Mouse (Mus musculus) left cerebral cortex, adult 18-20 months (tissue): ENCODE data around the gene Nell2. TPM values are rescaled to one million over a fixed set of nuclear protein-coding genes. Genes with fewer than 3 reads are reported as not detected.
"Not testable (repeated sequence)": the region's sequence is repeated elsewhere in the genome, so short reads cannot be mapped to it uniquely, and the experiment has no call there.

ENCODE experiments used
- DNase-seq, 2 experiments: peaks; one replicate each; pipeline ENCODE4 v3.0.0; 2021 to 2022; ENCODE audit warnings: low spot score in 2 of 2, mixed read lengths in 1 of 2
- total RNA-seq, 2 experiments: library from RNA; stranded (reverse); gene quantifications; 2 replicates each; pipeline ENCODE4 v1.2.3; 2021

Nell2 gene
- total RNA-seq, 2 experiments from 2014 or later, result 483 to 499 TPM

DNA sequence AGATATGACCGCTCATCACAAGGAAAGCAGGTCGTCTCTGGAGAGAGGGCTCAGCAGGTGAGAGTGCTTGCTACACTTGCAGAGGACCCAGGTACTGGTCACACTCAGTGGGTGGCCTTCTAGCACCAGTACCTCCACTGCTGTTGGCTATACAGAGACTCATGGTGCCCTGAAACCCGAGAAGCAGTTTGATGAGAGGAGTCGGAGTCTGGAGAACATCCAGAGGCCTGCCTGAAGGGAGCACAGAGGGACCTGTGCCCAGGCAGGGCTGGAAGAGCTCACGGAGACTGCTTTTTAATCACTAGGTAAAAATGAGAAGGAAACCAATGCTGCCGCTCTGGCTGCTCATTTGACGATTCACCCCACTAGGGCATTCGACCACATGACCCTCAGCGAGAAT lies 271.2 kb downstream of the Nell2 start:
- DNase-seq, result no peak

DNA sequence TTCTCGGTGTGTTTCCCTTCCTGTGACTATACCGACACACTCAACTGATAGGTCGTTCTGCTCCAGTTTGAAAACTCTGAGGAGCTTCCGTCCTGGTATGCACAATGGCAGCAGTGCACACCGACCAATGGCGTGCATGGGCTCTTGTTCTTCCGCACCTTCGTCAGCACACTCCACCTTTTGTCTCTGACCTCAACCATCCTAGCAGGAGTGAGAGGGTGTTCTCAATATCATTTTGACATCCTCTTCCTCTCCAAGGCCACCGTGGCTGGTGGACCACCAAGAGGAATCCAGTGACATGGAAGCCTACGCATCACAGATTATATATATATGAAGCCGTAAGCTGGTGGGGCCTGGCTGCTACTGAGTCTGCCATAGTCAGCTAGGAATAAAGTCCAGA lies 282.8 kb downstream of the Nell2 start:
- no peak for DNase-seq

- no peak for DNase-seq
These were observed 284.5 kb downstream of the Nell2 start for GRCm38 (mm10) chr15:95243876-95244275.

DNA sequence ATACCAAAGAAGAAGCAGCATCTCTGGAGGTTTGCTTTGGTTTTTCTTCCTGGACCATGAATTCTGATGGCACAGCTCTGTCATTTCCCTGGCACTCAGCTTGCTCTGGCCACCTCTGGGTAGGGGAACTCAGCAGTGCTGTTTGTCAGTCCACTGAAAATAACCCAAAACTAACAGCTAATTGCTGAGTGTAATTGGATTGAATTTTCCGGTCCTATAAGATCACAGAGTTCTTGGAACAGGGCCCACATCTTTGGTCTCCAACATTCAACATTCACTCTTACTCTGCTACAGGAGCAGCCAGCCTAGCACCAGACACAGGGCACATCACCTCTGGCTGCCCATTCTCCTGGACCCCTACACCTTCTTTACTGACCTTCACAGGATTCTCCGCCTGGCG lies 287.2 kb downstream of the Nell2 start:
- no peak for DNase-seq

GRCm38 (mm10) chr15:95237021-95237420 lies 291.3 kb downstream of the Nell2 start:
- DNase-seq, result not testable (repeated sequence)

DNA sequence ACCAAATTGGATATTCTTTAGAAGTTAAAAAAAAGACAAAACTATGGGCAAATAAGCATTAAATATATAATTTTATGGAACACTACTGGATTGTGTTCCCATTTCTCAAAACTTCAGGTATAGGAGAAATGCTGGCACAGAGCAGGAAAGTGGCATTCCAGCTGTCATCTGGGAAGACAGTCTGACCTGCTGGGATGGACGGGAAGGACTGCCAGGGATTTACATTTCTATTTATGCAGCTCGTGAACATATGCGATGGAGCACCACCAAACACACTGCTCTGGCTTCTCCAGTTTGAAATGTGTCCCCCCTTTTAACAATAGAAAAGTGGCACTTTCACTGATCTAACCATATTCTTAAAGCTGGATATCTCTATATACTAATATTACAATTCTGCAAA lies 291.9 kb downstream of the Nell2 start:
- DNase-seq, result no peak

GRCm38 (mm10) chr15:95231171-95231570 lies 297.2 kb downstream of the Nell2 start:
- DNase-seq, result no peak

DNA sequence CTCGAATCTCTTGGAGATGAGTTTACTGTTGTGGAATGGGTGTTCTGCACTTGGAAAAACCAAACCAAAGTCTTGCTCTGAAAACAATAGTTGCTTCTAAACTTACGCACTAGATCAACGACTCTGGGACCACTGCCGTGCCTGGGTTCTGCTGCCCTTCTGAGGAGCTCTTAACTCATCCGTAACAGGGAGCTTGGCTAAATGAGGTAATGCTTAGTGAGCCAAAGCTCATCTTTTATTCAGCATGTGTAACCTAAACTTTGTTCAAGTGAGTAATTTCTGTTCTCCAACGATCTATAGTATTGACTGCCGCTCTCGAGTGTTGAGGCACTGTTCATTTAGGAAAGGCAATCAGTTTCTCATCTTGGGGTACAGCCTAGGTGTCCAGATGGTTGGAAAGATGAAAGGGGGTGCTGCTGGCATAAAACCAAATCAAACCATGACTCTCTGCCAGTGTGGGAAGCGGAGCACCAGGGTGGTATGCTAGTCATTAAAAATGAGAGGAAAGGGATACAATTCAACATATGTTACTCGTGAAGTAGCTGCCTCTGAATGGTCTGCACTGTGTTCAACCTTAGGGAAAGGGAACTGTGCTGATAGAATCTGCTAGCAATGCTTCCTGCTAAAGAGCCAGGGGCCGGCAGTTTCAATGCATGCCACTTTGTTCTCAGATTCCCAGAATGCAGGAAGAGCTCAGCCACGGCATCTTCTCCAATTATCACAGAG lies 311.6 kb downstream of the Nell2 start:
- no peak for DNase-seq

GRCm38 (mm10) chr15:95210551-95210950 lies 317.8 kb downstream of the Nell2 start:
- DNase-seq, result no peak

DNA sequence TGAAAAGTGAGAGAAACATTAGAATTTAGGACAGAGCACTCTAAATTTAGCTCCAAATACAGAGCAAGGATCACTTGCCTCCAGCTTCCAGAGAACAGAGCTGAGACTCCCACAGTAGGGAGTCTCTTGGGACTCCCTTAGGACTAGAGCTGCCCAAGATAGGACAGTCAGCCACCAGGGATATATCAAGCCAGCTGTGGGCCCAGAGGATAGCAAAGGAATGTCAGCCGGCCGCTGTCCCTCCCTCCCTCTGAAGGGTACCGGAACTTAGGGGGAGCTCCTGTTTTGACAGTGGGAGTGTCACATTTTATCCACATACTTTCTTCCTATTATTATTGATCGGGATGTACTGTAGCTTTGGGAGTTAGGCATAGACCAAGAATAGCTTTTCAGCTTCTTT lies 319.2 kb downstream of the Nell2 start:
- DNase-seq, result no peak

DNA sequence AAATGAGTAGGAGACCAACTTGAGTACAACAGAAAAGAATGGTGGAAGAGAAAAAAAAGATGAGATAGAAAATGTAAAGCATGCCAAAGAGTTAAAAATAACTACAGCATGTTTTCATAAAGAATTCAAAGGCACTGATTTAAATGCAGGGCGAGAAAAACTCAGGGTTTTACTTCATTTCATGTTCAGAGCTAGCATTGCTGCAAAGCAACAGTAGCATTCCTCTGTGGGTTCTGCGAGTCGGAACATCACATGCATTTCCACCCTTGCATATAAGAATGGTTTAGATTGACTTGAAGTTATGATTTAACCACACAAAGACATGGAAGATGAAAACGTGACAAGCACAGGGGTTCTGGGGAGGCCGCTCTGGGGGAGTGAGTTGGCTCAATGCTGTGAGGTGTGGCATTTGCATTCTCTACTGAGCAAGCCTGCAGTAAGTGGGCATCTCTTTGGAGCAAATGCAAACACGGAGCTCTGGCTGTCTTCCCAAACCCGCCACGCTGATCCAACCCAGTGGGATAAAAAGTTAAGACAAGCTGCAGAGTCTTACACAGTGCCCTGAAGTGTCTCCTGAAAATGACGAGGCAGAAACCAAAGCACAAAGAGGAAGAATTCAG lies 334.6 kb downstream of the Nell2 start:
- peak; percentile 56 to 72 for DNase-seq

GRCm38 (mm10) chr15:95192951-95193350 lies 335.4 kb downstream of the Nell2 start:
- no peak for DNase-seq

DNA sequence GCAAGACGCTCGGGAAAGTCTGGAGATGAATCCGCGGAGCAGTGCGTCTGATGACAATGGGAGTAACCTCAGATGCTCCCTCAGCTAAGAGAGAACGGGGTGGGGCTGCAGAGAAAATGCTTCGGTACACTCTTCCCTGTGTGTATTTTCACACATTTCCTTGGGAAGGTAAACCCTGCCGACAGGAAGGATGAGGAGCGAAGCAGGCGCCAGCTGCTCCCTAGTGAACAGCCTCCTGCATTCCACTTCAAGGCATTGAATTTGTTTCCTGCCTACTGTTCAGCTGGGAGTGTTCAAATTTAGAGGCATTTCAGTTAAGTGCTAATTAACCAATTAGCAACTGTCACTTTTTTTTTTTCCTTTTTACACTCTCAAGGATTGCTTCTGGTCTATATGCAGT lies 342.1 kb downstream of the Nell2 start:
- DNase-seq, result peak; percentile 16 to 28

- DNase-seq, result peak in 1 of 2 experiments; percentile 19
These were observed 342.9 kb downstream of the Nell2 start for GRCm38 (mm10) chr15:95185419-95185818.

- no peak for DNase-seq
These were observed 344.9 kb downstream of the Nell2 start for GRCm38 (mm10) chr15:95183450-95183849.

DNA sequence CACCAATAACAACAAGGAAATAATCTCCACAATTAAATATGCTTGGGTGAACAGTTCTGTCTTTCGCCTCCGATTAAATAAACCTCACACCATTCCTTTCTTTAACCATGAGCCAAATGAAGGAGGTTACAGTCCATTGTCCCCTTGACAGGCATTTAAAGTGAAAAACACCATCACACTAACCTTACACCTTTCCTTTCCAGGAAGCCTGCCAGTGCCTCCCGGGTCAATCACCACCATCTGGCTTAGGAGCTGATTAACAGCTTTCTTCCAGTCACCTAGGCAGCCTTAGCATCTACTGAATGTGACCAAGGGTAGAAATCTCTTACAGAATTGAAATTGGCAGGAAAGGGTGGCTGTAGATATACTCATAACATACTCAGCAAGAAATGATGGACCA lies 371.5 kb downstream of the Nell2 start:
- no peak for DNase-seq

GRCm38 (mm10) chr15:95145118-95145517 lies 383.2 kb downstream of the Nell2 start:
- DNase-seq, result no peak

DNA sequence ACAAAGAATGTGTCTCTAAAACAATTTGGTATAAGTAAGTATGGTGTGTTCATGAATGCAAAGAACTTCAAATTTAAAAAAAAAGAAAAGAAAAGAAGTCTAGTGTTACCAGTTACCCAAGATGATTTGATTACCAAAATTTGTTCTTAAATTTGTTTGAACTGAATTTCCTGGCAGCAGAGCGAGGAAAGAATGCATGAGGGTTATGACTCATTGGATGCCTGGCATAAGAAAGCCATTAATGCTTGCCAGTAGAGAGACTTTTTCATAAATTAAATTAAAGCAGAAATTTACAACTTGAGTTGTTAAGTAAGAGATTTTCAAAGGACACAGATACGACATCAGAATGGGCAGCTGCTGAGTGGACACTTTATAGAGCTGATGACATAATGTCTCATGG lies 384.2 kb downstream of the Nell2 start:
- no peak for DNase-seq

DNA sequence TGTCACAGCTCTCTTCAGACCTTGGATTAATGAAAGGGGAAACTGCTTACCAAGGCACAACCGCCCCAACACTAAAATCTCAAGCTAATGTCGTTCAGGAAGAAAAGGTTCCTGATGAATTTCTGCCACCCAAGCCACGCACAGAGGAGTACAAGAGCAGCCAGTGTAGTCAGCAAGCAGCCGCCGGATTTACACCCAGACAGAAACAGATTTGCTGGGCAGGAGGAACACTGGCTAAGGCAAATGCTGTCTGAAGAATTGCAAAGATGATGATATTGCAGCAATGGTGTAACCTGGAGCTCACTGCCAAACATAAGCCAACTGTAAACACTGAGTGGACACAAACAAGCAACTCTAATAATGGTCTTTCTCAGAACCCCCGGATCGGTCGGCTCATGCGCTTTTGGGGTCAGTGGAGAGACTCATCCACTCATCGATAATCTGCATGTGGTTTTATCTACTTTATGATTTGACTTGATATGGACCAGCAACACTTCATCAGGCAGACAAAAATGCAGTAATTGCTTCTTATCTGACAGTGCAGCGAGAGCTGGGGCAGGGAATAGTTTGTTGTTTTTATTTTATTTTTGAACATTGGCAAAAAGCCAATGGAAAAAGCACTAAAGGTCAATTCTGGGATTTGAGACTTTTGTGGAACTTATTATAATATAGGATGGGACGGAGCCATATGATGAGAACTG lies 389.5 kb downstream of the Nell2 start:
- DNase-seq, result no peak

DNA sequence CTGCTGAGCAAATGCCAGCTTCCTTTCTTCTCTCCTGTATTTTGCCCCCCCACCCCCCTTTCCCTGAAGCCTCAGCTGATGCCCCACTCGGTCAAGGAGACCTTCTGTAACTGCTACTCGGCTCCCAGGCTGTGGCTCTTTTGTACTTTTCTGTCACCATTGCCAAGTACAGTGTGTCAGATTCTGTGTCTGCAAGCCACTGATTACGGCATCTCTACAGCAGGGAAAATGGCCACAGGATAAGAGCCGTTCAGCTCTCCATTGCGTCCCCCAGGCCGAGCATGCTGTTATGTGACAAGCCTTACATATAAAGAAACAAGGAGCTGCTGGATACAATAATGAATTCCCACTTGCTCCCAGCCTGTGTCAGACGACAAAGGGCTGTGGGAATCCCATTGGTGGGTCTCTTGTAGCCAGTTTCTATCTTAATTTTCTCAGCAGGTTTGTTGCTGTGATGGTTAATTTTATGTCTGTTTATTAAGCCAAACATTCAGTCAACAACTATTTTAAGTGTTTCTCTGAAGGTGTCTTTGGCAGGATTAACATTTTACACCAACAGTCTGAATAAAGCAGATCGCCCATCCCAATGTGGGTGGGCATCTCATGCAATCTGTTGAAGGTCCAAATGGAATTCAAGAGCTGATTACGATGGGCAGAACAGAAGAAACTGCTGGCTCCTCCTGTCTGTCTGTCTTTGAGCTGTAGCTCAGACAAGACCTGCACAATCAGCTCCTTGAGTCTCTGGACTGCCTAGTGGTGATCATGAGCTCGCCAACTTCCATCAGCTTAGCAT lies 391.1 kb downstream of the Nell2 start:
- no peak for DNase-seq

DNA sequence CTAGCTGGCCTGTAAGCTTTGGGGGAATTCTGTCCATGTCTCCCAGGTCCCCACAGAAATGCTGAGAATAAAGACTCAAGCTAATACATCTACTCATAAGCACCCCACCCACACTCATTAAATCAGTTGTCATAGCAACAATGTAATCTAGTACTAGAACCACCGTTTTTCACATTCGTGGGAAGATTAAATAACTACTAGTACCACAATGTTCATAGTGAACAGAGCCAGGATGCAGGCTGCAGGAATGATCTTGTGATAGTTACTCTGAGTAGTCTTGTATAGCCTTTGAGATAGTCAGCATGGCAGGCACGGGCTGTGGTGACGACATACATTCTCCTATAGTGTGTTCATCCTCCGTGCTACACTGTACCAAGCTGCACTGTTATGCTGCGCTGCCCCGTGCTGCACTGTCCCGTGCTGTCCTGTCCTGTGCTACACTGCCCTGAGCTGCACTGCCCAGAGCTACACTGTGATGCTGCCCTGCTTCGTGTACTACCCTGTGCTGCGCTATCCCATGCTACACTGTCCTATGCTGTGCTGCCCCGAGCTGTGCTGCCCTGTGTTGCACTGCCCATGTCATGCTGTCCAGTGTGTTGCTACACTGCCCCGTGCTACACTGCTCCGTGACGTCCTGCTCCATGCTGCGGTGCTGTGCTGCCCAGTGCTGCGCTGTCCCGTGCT lies 392.3 kb downstream of the Nell2 start:
- DNase-seq, result no peak
